In the genomic region with DNA sequence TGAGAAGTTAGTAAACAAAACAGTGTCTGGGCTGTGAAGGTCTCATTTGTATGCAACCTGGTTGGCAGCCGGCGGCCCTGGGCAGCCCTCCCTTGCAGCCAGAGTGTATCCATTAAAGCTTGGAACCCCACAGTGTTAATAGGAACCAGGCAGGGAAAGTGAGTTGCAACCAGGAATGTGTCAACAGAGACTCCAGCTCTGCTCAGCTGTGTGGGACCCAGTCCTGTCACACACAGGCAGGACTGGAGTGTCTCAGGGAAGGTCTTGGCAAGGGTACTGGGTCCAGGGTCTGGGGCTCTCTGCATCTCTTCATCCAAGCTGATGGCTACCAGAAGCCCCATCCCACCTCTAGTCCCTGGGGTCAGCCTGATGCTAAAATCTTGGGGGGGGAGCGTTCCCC, we compare ENCODE assay signal across 23 mouse cellular contexts.
DNase-seq lines count a peak whose midpoint lies in the region; ATAC-seq lines count a peak whose summit lies in the region.
"Had no signal": no experiment of that assay in that cellular context is flagged by ENCODE, and none has a peak within 500 bp of the region (broad histone marks: within the 10 kb centered on the region; RNA-seq: fewer than 3 reads in every experiment).

No protein-coding gene starts in this region.

- no peaks in the 10 kb centered on the region for H3K36me3 ChIP-seq in embryonic facial prominence, embryonic 10.5 days (replicated peaks)
- no peaks in the 10 kb centered on the region for H3K36me3 ChIP-seq in limb, embryonic 13.5 days
- H3K36me3 ChIP-seq: forebrain, embryonic 15.5 days; G1E; heart, embryonic 10.5 days; hindbrain, embryonic 13.5 days; intestine, embryonic 15.5 days had no signal

- 65% methylated on average over 3 of the region's 3 CpGs for WGBS in embryonic facial prominence, embryonic 10.5 days
- 36% methylated on average over 3 of the region's 3 CpGs for WGBS in limb, embryonic 13.5 days

- H3K4me1 ChIP-seq in embryonic facial prominence, embryonic 10.5 days, result peaks cover 16% of the 10 kb centered on the region
- H3K4me1 ChIP-seq in limb, embryonic 13.5 days, result peaks cover 25% of the 10 kb centered on the region
- H3K4me1 ChIP-seq: intestine, embryonic 15.5 days had no signal

- no peak overlapping the region for H3K4me3 ChIP-seq in embryonic facial prominence, embryonic 10.5 days
- H3K4me3 ChIP-seq in limb, embryonic 13.5 days, result no peak overlapping the region
- H3K4me3 ChIP-seq: forebrain, embryonic 15.5 days; heart, embryonic 10.5 days; hindbrain, embryonic 13.5 days; intestine, embryonic 15.5 days had no signal

- no peaks in the 10 kb centered on the region for H3K27me3 ChIP-seq in embryonic facial prominence, embryonic 10.5 days (replicated peaks; ENCODE audit: low read depth, poor library complexity, severe bottlenecking)
- H3K27me3 ChIP-seq in limb, embryonic 13.5 days, result no peaks in the 10 kb centered on the region
- H3K27me3 ChIP-seq: forebrain, embryonic 15.5 days; intestine, embryonic 15.5 days had no signal

- peak; percentile 17 for DNase-seq in embryo, embryonic 10.5 days (ENCODE audit: low spot score)
- DNase-seq in embryo, embryonic 9.5 days (ENCODE audit: extremely low spot score), result no peak
- no peak for DNase-seq in embryonic facial prominence, embryonic 10.5 days (ENCODE audit: low spot score)
- peak; percentile 72 for DNase-seq in forelimb bud, embryonic 11.5 days (ENCODE audit: low read depth, low spot score)
- DNase-seq in natural killer cell, adult 2 months (ENCODE audit: low spot score in 2 of 2), result no peak
- no peak for DNase-seq in adrenal gland, postnatal 4 days (ENCODE audit: low spot score in 2 of 2)
- DNase-seq: adrenal gland, adult 8-10 months; adrenal gland, postnatal 36 days; B cell, adult 2 months; cerebellum, adult 11 months; cerebellum, adult 8-10 months; cerebellum, postnatal 14 days; gastrocnemius, postnatal 10 days; heart, adult 18-20 months; heart, postnatal 10 days; heart, postnatal 4 days had no signal

- H3K4me2 ChIP-seq in limb, embryonic 13.5 days (replicated peaks), result no peak overlapping the region
- H3K4me2 ChIP-seq: forebrain, embryonic 15.5 days; hindbrain, embryonic 13.5 days; intestine, embryonic 15.5 days had no signal

- no peaks in the 10 kb centered on the region for H3K9me3 ChIP-seq in embryonic facial prominence, embryonic 10.5 days
- no peaks in the 10 kb centered on the region for H3K9me3 ChIP-seq in limb, embryonic 13.5 days
- H3K9me3 ChIP-seq: forebrain, embryonic 15.5 days; heart, embryonic 10.5 days; hindbrain, embryonic 13.5 days; intestine, embryonic 15.5 days had no signal

- no peak overlapping the region for H3K9ac ChIP-seq in limb, embryonic 13.5 days
- H3K9ac ChIP-seq: forebrain, embryonic 15.5 days; hindbrain, embryonic 13.5 days; intestine, embryonic 15.5 days had no signal

- peak overlapping the region; percentile 35 for H3K27ac ChIP-seq in embryonic facial prominence, embryonic 10.5 days (replicated peaks)
- H3K27ac ChIP-seq in limb, embryonic 13.5 days, result no peak overlapping the region
- H3K27ac ChIP-seq: forebrain, embryonic 15.5 days; heart, embryonic 10.5 days; hindbrain, embryonic 13.5 days; intestine, embryonic 15.5 days had no signal

- ATAC-seq in limb, embryonic 13.5 days (ENCODE audit: low FRiP score, low read depth), result peak; percentile 54; the same call in 1 of the 2 replicates
- ATAC-seq: CD4-positive, CD25-positive, alpha-beta regulatory T cell, adult 4 months; forebrain, embryonic 15.5 days; intestine, embryonic 15.5 days had no signal

Comparison
In these comparisons a context has a peak if more than half of its experiments do, and no peak if none do; other contexts are left out.
1. DNase-seq: peak in embryo, embryonic 10.5 days (single experiment) and forelimb bud, embryonic 11.5 days (single experiment); none in embryo, embryonic 9.5 days (single experiment), embryonic facial prominence, embryonic 10.5 days (single experiment), natural killer cell, adult 2 months (0 of 2) and adrenal gland, postnatal 4 days (0 of 2).